Mouse (Mus musculus): ENCODE data around the gene Tex14.

Gene Tex14

GRCm38 (mm10) chr11:87404876-87405275 lies at the start of gene Tex14, which contains the start of gene Rad51c:
Gene Tex14, plus strand, starts transcription at chr11:87405065.
Gene Rad51c, minus strand, starts transcription at chr11:87404954.
- no peak for DNase-seq

GRCm38 (mm10) chr11:87357317-87358300 lies 47.3 kb upstream of the Tex14 start:
- DNase-seq: no peak

GRCm38 (mm10) chr11:87358331-87359261 lies 46.3 kb upstream of the Tex14 start, which contains the start of gene Ppm1e:
Gene Ppm1e, minus strand, starts transcription at chr11:87359023.
- DNase-seq: peak; percentile 97

- no peak for DNase-seq
Measured at GRCm38 (mm10) chr11:87359262-87359612, 45.6 kb upstream of the Tex14 start.

GRCm38 (mm10) chr11:87365120-87365519 lies 39.7 kb upstream of the Tex14 start:
- DNase-seq: no peak

- DNase-seq: no peak
Measured at GRCm38 (mm10) chr11:87367061-87367460, 37.8 kb upstream of the Tex14 start.

- DNase-seq: no peak
Measured at GRCm38 (mm10) chr11:87367865-87368580, 36.8 kb upstream of the Tex14 start.

GRCm38 (mm10) chr11:87384551-87384950 lies 20.3 kb upstream of the Tex14 start:
- no peak for DNase-seq

- DNase-seq: no peak
Measured at GRCm38 (mm10) chr11:87385676-87386075, 19.2 kb upstream of the Tex14 start.

- DNase-seq: peak; percentile 71
Measured at GRCm38 (mm10) chr11:87393855-87394254, 11.0 kb upstream of the Tex14 start.

GRCm38 (mm10) chr11:87398402-87398801 lies 6.5 kb upstream of the Tex14 start:
- DNase-seq: no peak

- peak; percentile 96 for DNase-seq
Measured at GRCm38 (mm10) chr11:87404111-87404853, 583 bp upstream of the Tex14 start.

- DNase-seq: peak; percentile 47
Measured at GRCm38 (mm10) chr11:87413412-87413811, 8.5 kb downstream of the Tex14 start.

GRCm38 (mm10) chr11:87416120-87416519 lies 11.3 kb downstream of the Tex14 start:
- DNase-seq: no peak

GRCm38 (mm10) chr11:87420861-87421260 lies 16.0 kb downstream of the Tex14 start:
- DNase-seq: no peak

GRCm38 (mm10) chr11:87421760-87422201 lies 16.9 kb downstream of the Tex14 start:
- DNase-seq: peak; percentile 52

GRCm38 (mm10) chr11:87422511-87423340 lies 17.9 kb downstream of the Tex14 start:
- DNase-seq: peak; percentile 99

GRCm38 (mm10) chr11:87423551-87424325 lies 18.9 kb downstream of the Tex14 start:
- DNase-seq: peak; percentile 94

GRCm38 (mm10) chr11:87426121-87426449 lies 21.2 kb downstream of the Tex14 start:
- no peak for DNase-seq

All from retina, postnatal 1 day (tissue).